Mouse (Mus musculus) hindlimb bud, embryonic 11.5 days (tissue): ENCODE measurements around the gene Dennd4c.

ENCODE experiments used
- DNase-seq: peaks from one replicate; pipeline ENCODE4 v3.0.0-alpha.2; 2012; ENCODE audit warnings: low read depth, low spot score; ENCODE audit errors: extremely low spot score

Dennd4c gene

DNA sequence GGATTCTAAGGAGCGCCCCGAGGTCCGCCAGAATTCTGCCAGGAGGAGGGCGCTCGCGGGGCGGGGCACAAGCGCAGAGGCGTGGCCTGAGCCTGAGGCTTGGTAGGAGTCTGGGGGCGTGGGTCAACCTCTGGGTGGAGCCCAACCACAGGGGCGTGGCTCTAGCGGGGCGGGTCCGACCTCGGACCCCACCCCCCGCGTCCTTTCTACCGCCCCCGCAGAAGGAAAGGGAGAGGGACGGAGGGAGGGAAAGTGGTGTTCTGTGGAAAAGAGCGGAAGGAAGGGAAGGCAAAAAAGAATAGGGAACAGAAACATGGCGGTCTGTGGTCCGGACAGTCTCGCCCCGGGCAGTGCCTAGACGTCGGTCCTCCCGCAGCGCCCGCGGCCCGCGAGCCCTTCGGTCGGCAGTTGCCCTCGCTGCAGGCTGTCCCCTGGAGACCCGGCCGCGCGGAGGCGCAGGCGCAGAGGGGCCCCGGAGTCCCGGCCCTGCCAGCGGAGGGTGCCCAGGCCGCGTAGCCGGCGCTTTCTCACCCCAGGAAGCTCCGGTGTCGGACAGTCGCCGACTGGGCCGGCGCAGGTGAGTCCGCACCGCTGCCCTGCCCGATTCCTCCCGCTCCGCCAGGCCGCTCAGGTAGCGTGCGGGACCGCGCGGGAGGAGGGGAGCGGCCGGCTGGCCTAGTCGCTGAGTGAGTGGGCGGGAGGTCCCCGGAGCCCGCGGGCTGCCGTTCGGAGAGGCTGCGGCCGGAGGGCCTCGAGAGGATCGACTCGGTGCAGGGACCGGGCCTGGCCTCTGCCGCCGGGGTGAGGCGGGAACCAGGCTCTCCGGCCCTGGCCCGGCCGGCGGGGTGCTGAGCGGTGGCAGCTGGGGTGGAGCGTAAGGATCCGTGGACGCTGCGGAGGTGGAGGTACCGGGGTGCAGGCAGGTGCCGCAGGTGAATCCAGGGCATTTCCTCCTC is at the start of gene Dennd4c:
Gene Dennd4c, plus strand, starts transcription at position 220 of the 956 bp plus-strand sequence.
- peak; percentile 66 for DNase-seq

GRCm38 (mm10) chr4:86699161-86699865 is 49.0 kb upstream of the Dennd4c start:
- DNase-seq, result no peak

- DNase-seq, result no peak
Observed at GRCm38 (mm10) chr4:86708801-86709200, 39.6 kb upstream of the Dennd4c start.

GRCm38 (mm10) chr4:86710034-86710650 is 38.2 kb upstream of the Dennd4c start:
- DNase-seq, result no peak

GRCm38 (mm10) chr4:86710666-86711215 is 37.6 kb upstream of the Dennd4c start:
- no peak for DNase-seq

DNA sequence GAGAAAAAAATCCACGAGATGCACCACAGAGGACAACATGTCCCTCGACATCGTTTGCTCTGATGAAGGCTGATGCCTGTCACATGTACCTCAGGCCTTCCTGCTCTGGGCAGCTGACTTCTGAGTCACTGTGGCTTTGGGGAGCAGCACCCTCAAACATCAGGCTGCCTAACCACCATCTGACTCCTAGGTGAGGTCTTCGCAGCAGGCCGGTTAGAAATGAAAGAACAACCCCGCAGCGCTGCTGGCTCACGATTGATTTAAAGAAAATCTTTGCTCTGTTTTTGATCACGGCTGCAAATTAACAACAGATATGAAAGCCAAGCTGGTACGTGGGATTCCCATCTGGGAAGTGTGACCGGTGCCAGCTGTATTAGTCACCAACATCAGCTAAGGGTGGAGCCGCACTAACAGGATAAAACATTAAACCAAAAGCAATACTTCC is 35.6 kb upstream of the Dennd4c start:
- DNase-seq, result no peak

DNA sequence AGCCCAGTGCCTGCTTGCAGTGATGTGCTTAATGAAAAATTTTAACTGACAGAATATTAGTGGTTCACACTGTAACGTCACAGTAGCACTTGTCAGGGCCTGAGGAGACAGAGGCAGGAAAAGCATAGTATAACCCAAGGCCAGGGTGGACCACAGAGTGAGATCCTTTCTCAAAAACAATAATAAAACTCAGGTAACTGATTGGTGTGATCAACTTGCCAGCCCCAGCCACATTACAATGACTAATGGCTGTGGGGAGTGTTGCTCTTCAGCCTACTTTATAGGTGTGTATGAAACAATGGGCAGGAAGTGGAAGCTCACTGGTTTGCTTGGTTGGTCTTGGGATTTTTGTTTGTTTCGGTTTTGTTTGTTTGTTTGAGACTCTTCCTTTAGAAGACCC is 34.8 kb upstream of the Dennd4c start:
- no peak for DNase-seq

- no peak for DNase-seq
Observed at GRCm38 (mm10) chr4:86715341-86715740, 33.0 kb upstream of the Dennd4c start.

DNA sequence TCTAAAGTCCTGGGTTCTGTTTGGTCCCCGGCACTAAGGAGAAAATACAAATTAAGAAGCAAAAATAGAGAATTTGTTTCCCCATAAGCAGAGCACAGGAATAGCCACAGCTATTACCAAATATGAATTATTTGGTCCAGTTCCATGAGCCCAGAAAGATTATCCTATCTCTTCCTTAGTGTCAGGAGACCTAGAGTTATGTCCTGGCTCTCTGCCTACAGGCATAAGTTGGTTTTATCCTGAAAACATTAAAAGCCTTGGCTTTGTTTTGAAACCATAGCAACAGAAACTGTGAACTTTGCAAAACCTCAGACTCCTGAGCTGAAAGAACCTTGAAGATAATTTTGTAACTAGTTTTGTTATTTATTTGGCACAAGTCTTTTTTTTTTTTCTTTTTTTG is 31.2 kb upstream of the Dennd4c start:
- no peak for DNase-seq

DNA sequence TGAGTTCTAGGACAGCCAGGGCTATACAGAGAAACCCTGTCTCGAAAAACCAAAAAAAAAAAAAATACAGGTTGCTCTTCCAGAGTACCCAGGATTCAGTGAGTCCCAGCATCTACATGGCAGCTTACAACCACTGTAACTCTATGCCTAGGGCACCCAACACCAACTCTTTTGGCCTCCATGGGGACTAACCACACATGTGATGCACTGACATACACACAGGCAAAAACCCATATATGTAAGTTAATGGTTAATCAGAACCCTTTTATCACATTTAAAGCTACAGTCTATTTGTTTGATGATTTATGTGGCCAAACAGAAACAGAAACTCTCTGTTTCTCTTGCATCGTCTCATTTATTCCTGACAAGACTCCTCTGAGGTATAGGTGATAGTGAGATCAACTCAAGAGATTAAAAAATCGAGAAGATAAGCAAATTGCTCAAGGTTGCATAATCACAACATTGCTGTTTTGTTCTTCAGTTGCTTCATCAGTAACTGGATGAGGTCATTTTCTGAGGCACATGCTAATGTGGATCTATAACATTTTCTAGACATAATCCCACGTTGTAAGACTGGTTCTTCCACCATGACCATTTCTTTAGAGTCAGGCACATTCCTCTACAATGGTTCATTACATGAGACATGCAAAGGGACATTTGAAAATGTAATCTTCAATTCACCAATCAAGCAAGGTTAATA is 29.3 kb upstream of the Dennd4c start:
- DNase-seq, result no peak

DNA sequence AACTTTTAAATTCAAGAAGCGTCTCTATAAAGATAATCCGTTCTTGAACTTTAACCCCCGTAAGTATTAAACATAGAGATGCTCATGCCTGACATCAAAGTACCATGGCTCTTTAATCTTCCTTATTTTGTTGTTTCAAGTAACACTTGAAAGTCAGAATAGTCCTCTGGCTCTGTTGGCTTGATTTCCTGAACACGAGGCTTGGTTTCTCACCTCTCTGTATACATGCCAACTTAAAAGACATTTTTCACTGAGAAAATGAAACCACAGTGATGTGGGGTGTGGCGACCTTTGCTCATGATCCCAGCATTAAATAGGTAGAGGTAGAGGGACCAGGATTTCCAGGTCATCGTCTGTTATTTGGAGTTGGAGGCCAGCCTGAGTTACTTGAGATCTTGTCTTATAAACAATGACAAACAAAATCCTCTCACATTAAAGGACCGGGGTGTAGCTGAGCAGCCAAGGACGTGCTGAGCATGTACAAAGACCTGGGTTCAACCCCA is 26.4 kb upstream of the Dennd4c start:
- DNase-seq, result no peak

DNA sequence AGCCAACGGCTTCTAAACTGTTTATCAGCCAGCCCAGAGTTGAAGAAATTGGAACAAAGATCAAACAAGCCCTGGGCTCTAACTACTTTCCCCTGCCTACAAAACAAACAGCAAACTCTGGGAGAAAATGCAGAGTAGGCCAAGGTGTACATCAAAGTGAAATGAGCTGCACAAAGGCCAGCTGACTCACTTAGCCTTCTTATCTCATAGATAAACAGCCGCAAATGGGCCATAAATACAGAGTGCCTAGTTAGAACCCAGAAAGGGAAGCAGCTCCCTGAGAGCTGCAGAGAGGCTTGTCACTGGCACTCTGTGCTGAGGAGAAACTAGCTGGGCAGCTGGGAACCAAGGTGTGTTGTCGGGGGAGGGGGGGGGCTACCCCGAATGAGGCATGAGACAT is 23.2 kb upstream of the Dennd4c start:
- DNase-seq, result no peak

DNA sequence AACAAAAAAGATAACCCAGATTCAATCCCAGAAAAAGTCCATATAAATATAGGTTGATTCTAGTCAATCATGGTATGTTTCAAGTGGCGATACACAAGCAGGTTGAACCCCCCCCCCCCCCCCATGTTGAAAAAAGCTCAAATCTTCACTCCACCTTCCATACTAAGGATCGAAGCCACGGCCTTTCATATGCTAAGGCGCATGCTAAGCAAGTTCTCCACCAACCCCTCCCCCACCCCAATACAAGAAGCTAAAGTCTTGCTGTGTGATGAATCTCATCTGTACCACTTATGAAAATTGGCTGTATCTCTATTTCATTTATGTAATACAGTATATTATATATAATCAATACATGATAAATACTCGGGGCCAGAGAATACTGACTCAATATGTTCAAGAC is 22.2 kb upstream of the Dennd4c start:
- DNase-seq, result no peak

- DNase-seq, result no peak
Observed at GRCm38 (mm10) chr4:86729829-86730228, 18.5 kb upstream of the Dennd4c start.

GRCm38 (mm10) chr4:86734088-86734841 is 14.1 kb upstream of the Dennd4c start:
- DNase-seq, result no peak

GRCm38 (mm10) chr4:86739308-86739993 is 8.9 kb upstream of the Dennd4c start:
- DNase-seq, result no peak

DNA sequence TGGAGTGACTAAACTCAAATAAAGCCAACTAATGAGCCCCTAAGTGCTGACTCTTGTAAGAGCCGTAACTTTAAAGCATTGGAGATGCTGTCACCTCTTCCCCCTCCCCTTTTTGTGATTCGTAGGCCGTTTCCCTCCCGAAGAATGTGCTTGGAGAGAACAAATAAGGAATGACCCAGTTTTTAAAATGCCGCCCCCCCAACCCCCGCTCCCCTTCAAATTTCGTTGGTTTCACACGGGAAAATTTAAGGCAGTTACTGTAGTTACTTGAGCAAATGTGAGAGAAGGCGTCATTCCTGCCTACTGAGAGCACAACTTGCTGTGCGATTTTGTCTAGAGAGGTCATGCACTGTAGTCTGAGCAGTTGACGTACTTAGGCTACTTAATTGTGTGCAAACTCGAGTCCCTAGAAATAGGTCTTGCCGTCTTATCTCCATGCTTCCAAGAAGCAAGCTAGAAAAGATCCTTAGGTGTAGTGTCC is 1.0 kb downstream of the Dennd4c start:
- no peak for DNase-seq

DNA sequence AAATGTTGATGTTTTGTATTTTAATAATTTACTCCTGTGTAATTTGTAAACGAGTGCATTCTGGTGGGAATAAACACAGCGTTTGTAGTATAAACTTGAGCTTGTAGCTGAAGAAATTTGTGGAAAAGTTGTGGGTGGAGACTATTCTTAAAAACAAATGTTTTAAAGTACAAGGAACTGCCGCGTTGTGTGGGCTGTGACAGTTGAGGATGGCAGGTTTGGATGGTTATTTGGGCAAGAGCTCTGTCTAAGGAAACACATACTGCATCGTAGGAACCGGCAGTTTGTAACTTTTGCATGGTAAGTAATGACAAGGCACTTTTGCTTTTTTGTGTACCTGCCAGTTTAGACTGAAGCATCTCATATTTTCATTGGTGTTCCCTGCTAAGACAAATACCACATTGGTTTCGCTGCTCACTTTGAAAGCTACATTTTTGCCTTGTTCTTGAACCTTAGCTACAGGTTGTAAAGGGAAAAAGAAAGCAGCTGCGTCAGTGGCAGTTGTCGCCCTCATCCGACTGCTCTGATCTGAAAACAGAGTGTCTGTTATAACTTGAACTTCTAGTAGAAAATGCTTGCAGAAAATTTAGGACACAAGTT is 2.1 kb downstream of the Dennd4c start:
- DNase-seq, result no peak

GRCm38 (mm10) chr4:86764307-86764706 is 16.0 kb downstream of the Dennd4c start:
- DNase-seq, result no peak
